Mouse (Mus musculus) left cerebral cortex, postnatal 4 days (tissue): ENCODE data around the gene Vmn1r217. TPM values are rescaled to one million over a fixed set of nuclear protein-coding genes. Genes with fewer than 3 reads are reported as not detected.
"Not testable (repeated sequence)": the region's sequence is repeated elsewhere in the genome, so short reads cannot be mapped to it uniquely, and the experiment has no call there.

Experiments used
- DNase-seq: peaks from one replicate; pipeline ENCODE4 v3.0.0-alpha.2; 2022
- intact Hi-C: fragments of 180-260 bp; cut with DNase I; formaldehyde crosslinking; loops from one replicate; pipeline ENCODE4 v1.15.1; 2025
- total RNA-seq, 2 experiments: library from RNA; stranded (reverse); gene quantifications; 2 replicates each; pipeline ENCODE4 v1.2.3; 2021

Vmn1r217 gene
- total RNA-seq, result not detected

- intact Hi-C loops, DNase-seq: not testable (repeated sequence)
Measured at GRCm38 (mm10) chr13:23118126-23118525, at the start of gene Vmn1r217. Gene Vmn1r217 (minus strand): TSS chr13:23118226.

- intact Hi-C loops, DNase-seq: not testable (repeated sequence)
Measured at GRCm38 (mm10) chr13:23166471-23166870, 48.4 kb upstream of the Vmn1r217 start.

- intact Hi-C loops, result no loop called here
- DNase-seq, result no peak
Measured at GRCm38 (mm10) chr13:23159012-23159411, 41.0 kb upstream of the Vmn1r217 start, which contains the start of gene Vmn1r219. Gene Vmn1r219 (plus strand): TSS chr13:23159312.

- peak; percentile 13 for DNase-seq
- intact Hi-C loops, result no loop called here
Measured at GRCm38 (mm10) chr13:23157848-23158247, 39.8 kb upstream of the Vmn1r217 start.

GRCm38 (mm10) chr13:23138880-23139279, 20.9 kb upstream of the Vmn1r217 start:
- intact Hi-C loops, result no loop called here
- no peak for DNase-seq

GRCm38 (mm10) chr13:23133501-23133900, 15.5 kb upstream of the Vmn1r217 start:
- intact Hi-C loops, result no loop called here
- no peak for DNase-seq

GRCm38 (mm10) chr13:23133099-23133498, 15.1 kb upstream of the Vmn1r217 start, which contains the start of gene Vmn1r218:
Gene Vmn1r218 (plus strand): TSS chr13:23133155.
- intact Hi-C loops, result no loop called here

GRCm38 (mm10) chr13:23120611-23121010, 2.6 kb upstream of the Vmn1r217 start:
- DNase-seq, result no peak
- intact Hi-C loops, result no loop called here

More at GRCm38 (mm10) chr13:23133099-23133498, 15.1 kb upstream of the Vmn1r217 start, which contains the start of gene Vmn1r218:
- DNase-seq, result no peak

- intact Hi-C loops, result no loop called here
Measured at GRCm38 (mm10) chr13:23094386-23094785, 23.6 kb downstream of the Vmn1r217 start.

GRCm38 (mm10) chr13:23069312-23069711, 48.7 kb downstream of the Vmn1r217 start:
- DNase-seq, result no peak
- intact Hi-C loops, result no loop called here

More at GRCm38 (mm10) chr13:23094386-23094785, 23.6 kb downstream of the Vmn1r217 start:
- DNase-seq, result no peak

GRCm38 (mm10) chr13:23067725-23068124, 50.3 kb downstream of the Vmn1r217 start, which contains the start of gene Vmn1r215:
Gene Vmn1r215 (plus strand): TSS chr13:23068025.
- intact Hi-C loops, result no loop called here
- no peak for DNase-seq

- intact Hi-C loops, result no loop called here
- no peak for DNase-seq
Measured at GRCm38 (mm10) chr13:23057778-23058177, 60.2 kb downstream of the Vmn1r217 start.

Other genes starting within 250 kb of the Vmn1r217 start
- gene Vmn1r212, start 234.0 kb downstream of the Vmn1r217 start, total RNA-seq, result not detected
- gene Vmn1r213, start 110.6 kb downstream of the Vmn1r217 start, total RNA-seq, result not detected
- gene Vmn1r214, start 87.8 kb downstream of the Vmn1r217 start, total RNA-seq, result not detected
- not detected for gene Vmn1r215, start 50.2 kb downstream of the Vmn1r217 start, total RNA-seq
- not detected for gene Vmn1r218, start 14.9 kb upstream of the Vmn1r217 start, total RNA-seq
- gene Vmn1r219, start 41.1 kb upstream of the Vmn1r217 start, total RNA-seq, result not detected
- gene Vmn1r220, start 69.7 kb upstream of the Vmn1r217 start, total RNA-seq, result not detected
- gene Vmn1r221, start 95.9 kb upstream of the Vmn1r217 start, total RNA-seq, result not detected
- not detected for gene Vmn1r222, start 117.7 kb upstream of the Vmn1r217 start, total RNA-seq
- not detected for gene Vmn1r223, start 128.9 kb upstream of the Vmn1r217 start, total RNA-seq